Mouse (Mus musculus) gonadal fat pad, adult 2 months (tissue): ENCODE measurements around the gene Zfp985. TPM values are rescaled to one million over a fixed set of nuclear protein-coding genes. Genes with fewer than 3 reads are reported as not detected.
"Not testable (repeated sequence)": the region's sequence is repeated elsewhere in the genome, so short reads cannot be mapped to it uniquely, and the experiment has no call there.

Source experiments
- DNase-seq: peaks from one replicate; pipeline ENCODE4 v3.0.0-alpha.2; 2012; ENCODE audit warnings: low read depth
- polyA plus RNA-seq: library from polyadenylated mRNA; depleted of rRNA; stranded (reverse); fragments of >200 nt; gene quantifications from 2 replicates; pipeline ENCODE4 v1.2.3, GENCODE M21; 2012; rRNA removed

The Zfp985 gene
- polyA plus RNA-seq, 1 experiment = not detected

- no peak for DNase-seq
Observed at GRCm38 (mm10) chr4:147605521-147605920, 52.4 kb downstream of the Zfp985 start.

- DNase-seq = not testable (repeated sequence)
Observed at GRCm38 (mm10) chr4:147606511-147606910, 53.4 kb downstream of the Zfp985 start.

DNA sequence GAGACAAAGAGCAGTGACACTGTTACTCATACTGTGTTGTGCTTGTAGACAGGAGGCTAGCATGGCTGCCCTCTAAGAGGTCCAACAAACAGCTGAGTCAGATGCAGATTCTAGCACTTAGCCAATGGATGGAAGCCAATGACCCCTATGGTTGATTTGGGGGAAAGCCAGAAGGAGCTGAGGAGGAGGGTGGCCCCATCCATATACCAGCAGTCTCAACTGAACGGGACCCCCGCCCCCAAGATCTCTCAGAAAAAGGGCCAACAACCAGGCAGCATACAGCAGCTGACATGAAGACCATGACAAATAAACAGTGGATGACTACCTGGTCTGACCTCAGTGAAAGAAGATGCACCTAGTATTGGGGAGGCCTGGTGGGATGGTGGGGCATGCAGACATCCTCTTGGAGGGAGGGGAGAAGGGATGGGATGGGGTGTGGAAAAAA lies 80.8 kb downstream of the Zfp985 start:
- not testable (repeated sequence) for DNase-seq

Other genes with a start within 250 kb of the Zfp985 start
- gene Zfp988, start 247.6 kb upstream of the Zfp985 start, polyA plus RNA-seq = not detected in 2 replicates
- gene Zfp978, start 192.0 kb upstream of the Zfp985 start, polyA plus RNA-seq = not detected in 2 replicates
- 0.16 and 0.85 TPM in 2 replicates for gene Zfp982, start 60.9 kb upstream of the Zfp985 start, polyA plus RNA-seq
- 0.04 TPM in 2 replicates for gene Gm16503, start 13.1 kb upstream of the Zfp985 start, polyA plus RNA-seq
- 0.30 and 0.43 TPM in 2 replicates for gene Zfp979, start 89.2 kb downstream of the Zfp985 start, polyA plus RNA-seq
- not detected in 2 replicates for gene Zfp534, start 149.3 kb downstream of the Zfp985 start, polyA plus RNA-seq